Mouse (Mus musculus) right cerebral cortex, postnatal 10 days (tissue): ENCODE measurements around the gene Olfr518.
A peak's percentile ranks its signal among the peaks of the same experiment; 100 is the strongest.

Experiments used
- DNase-seq, 2 experiments: peaks; one replicate each; pipeline ENCODE4 v3.0.0; 2021; ENCODE audit warnings: low spot score in 2 of 2

The Olfr518 gene

GRCm38 (mm10) chr7:108884906-108885305 lies at the start of gene Olfr518:
TSS of gene Olfr518 (minus strand) at chr7:108885006.
- no peak for DNase-seq

- peak; percentile 96 to 97 for DNase-seq
Measured at GRCm38 (mm10) chr7:108933794-108934731, 49.3 kb upstream of the Olfr518 start, which contains the start of gene Eif3f. TSS of gene Eif3f (plus strand) at chr7:108934417.

- no peak for DNase-seq
Measured at GRCm38 (mm10) chr7:108929726-108930393, 45.1 kb upstream of the Olfr518 start, which contains the start of gene Nlrp10. TSS of gene Nlrp10 (minus strand) at chr7:108930178.

GRCm38 (mm10) chr7:108928280-108929188 lies 43.7 kb upstream of the Olfr518 start:
- DNase-seq, result no peak

GRCm38 (mm10) chr7:108927043-108927442 lies 42.2 kb upstream of the Olfr518 start:
- DNase-seq, result no peak

GRCm38 (mm10) chr7:108903969-108904368 lies 19.2 kb upstream of the Olfr518 start:
- no peak for DNase-seq

- DNase-seq, result no peak
Measured at GRCm38 (mm10) chr7:108894320-108894719, 9.5 kb upstream of the Olfr518 start, which contains the start of gene Olfr519. TSS of gene Olfr519 (minus strand) at chr7:108894420.

GRCm38 (mm10) chr7:108872279-108872678 lies 12.5 kb downstream of the Olfr518 start, which contains the start of gene Olfr517:
TSS of gene Olfr517 (minus strand) at chr7:108872379.
- no peak for DNase-seq

- DNase-seq, result no peak
Measured at GRCm38 (mm10) chr7:108850429-108850828, 34.4 kb downstream of the Olfr518 start, which contains the start of gene Olfr516. TSS of gene Olfr516 (minus strand) at chr7:108850529.
